Mouse (Mus musculus) brown adipose tissue, adult 24 weeks (tissue): ENCODE data around the gene Angptl6. TPM values are rescaled to one million over a fixed set of nuclear protein-coding genes. Genes with fewer than 3 reads are reported as not detected.

Source experiments
- H3K27ac ChIP-seq: fragments of 200-500 bp; replicated peaks from 2 replicates; pipeline ENCODE4 v1.5.1; 2012; ENCODE audit warnings: low read depth, mild to moderate bottlenecking, low read length
- H3K4me1 ChIP-seq: fragments of 200-500 bp; 2 replicates; pipeline ENCODE4 v1.6.1; 2012; ENCODE audit warnings: low read length, mixed read lengths; ENCODE audit not compliant: control insufficient read depth, insufficient read depth, insufficient read length
- H3K4me3 ChIP-seq: fragments of 200-500 bp; 2 replicates; pipeline ENCODE4 v1.5.1; 2012; ENCODE audit warnings: low read depth, mild to moderate bottlenecking, low read length, moderate library complexity; ENCODE audit not compliant: insufficient read depth
- polyA plus RNA-seq: library from polyadenylated mRNA; stranded (reverse); fragments of >200 nt; gene quantifications from 2 replicates; pipeline ENCODE4 v1.2.4, GENCODE M21; 2012; ENCODE audit not compliant: missing spikeins, insufficient read depth, insufficient read length

Angptl6 gene
- polyA plus RNA-seq, 1 experiment = 5.0 TPM

DNA sequence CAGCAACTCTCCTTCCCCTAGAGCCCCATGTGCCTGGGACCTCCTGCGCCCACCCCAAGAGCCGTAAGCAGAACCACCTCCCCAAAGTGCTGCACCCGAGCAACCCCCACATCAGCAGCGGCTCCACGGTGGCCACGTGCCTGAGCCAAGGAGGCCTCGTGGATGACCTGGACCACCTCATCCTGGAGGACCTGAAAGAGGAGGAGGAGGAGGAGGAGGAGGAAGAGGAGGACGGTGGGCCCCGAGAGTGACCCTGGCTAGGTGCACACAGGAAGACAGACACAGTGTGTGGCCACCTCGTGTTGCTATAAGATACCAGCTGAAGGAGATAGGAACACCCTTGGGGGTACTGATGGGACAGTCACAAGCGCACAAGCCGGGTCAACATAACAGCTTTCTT lies 6.0 kb downstream of the Angptl6 start:
- no peak overlapping the region for H3K4me3 ChIP-seq
- H3K27ac ChIP-seq = no peak overlapping the region
- no peaks in the 10 kb centered on the region for H3K4me1 ChIP-seq

DNA sequence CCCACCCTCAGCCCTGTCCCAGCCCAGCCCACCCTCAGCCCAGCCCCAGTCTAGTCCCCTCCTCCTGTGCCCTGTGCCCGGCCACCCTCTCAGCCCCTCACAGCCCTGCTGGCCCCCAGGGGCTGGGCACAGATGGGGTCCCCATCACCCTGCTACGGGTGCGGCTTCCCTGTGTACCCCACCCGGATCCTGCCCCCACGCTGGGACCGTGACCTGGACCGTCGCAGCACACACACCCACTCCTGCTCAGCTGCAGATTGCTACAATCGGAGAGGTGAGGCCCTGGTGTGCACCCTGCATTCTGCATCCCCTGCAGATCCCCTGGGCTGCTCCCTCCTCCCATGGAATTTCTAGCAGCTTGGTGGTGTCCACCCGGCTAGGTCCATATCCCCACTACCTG lies 6.5 kb downstream of the Angptl6 start:
- Histone ChIP-seq H3K4me1 (no peaks in the 10 kb centered on the region), H3K4me3 (no peak overlapping the region), H3K27ac (no peak overlapping the region)

DNA sequence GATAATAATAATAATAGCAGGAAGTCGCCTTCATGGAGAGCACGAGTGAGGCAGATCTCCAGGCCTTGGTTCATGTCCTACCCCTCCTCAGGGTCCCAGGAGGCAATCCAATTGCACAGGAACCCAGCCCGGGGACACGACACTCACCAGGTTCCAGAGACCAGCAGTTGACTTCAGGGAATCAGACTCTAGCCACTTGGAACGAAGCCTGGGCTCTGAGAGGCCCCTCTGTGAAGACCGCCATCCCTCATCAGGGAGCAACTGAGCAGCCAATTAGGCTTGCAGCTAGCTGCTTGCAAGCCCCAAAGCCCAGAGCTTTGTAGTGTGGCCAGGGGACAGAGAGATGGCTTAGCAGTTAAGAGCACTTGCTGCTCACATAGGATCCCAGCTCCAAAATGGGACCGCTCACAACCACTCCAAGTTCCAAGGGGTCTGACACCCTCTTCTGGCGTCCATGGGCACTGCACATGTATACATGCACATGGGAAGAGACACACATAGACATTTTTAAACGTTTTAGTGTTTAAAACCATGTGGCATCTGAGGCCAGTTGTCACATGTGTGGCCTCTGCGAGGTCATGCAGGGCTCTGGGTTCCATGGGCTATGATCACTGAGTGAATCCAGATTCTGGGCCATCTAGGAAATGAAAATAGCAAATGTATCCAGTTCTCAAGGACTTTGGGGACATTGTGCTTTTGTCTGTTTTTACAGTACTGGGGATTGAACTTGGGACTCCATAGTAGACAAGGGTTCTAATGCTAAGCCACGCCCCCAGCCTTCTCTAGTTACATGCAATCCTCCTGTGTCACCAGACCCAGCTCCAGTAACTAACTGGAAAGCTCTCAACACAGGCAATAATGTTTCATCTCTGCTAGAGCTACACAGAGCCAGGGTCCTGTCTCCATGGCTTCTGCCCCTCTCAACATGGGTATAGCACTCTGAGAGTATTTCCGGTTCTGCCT lies 9.0 kb downstream of the Angptl6 start:
- Histone ChIP-seq H3K4me1 (no peaks in the 10 kb centered on the region), H3K4me3 (no peak overlapping the region), H3K27ac (no peak overlapping the region)

DNA sequence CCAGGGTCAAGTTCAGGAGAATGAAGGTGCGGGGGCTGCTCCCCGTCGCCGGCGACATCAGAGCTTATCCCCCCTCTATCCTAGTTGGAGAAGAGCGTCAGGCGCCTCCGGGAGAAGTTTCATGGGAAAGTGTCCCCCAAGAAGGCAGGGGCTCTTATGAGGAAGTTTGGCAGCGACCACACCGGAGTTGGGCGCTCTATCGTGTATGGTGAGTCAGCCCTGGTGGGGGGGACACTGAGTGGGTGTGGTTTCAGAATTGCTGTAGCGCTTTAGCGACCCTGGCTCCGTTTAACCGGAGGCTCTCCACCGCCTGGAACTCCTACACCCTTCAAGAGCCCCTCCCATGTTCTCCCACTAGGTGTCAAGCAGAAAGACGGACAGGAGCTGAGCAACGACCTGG lies 10.3 kb downstream of the Angptl6 start:
- no peaks in the 10 kb centered on the region for H3K4me1 ChIP-seq
- H3K27ac ChIP-seq = no peak overlapping the region

DNA sequence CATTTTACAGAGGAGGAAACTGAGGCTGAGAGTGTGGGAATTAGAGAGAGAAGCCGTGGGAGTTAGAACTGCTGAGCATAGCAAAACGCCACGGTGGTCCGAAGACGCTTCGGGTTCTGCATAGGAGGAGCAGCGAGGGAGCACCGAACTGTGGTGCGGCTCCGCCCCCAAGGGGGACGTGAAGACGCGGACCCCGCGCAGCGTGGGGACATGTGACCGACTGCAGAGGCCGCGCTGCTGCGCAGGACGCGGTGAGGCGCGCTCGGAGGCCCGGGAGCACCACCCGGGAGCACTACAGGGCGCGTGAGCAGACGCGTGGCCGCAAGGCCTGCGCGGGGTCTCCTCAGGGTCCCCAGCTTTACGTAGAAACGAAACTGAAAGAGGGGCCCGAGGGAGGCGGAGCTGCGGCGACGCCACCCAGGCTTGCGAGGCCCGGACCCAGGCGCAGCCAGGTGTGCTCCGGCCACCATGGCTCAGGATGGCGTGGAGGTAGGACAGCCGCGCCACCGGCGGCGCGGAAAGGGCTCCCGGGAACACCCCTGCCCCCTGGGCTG lies 11.0 kb downstream of the Angptl6 start, which contains the start of gene A230050P20Rik:
Gene A230050P20Rik, plus strand, starts transcription at position 195 of the 554 bp plus-strand sequence.
- no peaks in the 10 kb centered on the region for H3K4me1 ChIP-seq
- H3K27ac ChIP-seq = 0 out of 2 replicates have a peak within 1 kb of the TSS, but pooled peaks have one; percentile 4
- H3K4me3 ChIP-seq = peak within 1 kb of the TSS; percentile 90

More for the DNA sequence above, 10.3 kb downstream of the Angptl6 start:
- H3K4me3 ChIP-seq = peak overlapping the region; percentile 90

DNA sequence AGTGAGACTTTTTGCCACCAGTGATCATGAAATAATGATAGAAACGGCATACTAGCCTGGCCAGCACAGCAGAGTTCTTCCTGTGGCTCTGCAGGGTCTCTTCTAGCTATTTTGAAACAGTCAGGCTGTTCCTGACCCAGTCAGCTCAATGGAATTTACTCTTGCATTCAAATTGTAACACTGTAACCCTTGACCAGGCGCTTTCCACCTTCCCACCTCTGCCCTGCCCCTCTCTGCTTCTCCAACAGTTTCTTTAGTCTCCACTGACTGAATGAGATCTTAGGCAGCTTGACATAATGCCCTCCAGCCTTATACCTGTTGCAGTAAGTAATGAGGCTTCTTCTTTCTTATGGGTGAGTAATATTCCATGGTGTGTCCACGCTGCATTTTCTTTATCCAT lies 12.6 kb downstream of the Angptl6 start:
- Histone ChIP-seq H3K4me1 (no peaks in the 10 kb centered on the region), H3K4me3 (no peak overlapping the region), H3K27ac (no peak overlapping the region)

DNA sequence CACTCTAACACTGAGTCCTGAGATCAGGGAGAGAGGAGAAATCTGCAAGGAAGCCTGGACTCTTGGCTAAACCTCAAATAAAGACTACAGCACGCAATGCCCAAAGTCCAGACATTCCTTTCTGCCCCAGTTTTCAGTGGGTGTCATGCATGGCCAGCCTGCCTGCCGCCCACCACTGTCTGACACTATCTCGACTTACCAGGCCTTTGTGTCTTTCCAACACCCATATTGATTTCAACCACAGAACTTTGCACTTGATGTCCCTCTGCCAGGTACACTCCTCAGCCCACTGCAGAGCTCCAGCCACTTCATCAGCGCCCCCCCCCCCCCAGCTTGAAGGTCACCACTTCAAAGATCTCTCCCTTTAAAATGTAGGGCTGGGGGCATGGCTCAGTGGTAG lies 17.3 kb downstream of the Angptl6 start:
- no peak overlapping the region for H3K27ac ChIP-seq
- H3K4me1 ChIP-seq = no peaks in the 10 kb centered on the region
- no peak overlapping the region for H3K4me3 ChIP-seq

DNA sequence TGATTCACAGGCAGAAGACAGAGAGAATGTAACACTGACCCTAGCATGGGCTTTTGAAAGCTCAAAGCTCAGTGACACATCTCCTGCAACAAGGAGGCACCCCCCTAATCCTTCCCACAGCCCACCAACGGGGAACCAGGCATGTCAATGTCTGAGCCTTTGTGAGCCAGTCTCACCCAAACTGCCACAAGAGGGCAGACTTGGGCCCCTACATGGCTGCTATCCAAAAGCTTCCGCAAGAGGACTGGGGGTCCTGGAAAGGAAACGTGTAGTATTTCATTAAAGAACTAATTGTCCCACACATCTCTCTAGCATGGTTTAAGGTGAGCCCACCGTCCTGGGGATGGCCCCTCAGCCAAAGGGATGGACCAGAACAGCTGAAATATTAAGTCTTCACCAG lies 17.7 kb downstream of the Angptl6 start:
- Histone ChIP-seq H3K27ac (no peak overlapping the region), H3K4me1 (no peaks in the 10 kb centered on the region), H3K4me3 (no peak overlapping the region)

DNA sequence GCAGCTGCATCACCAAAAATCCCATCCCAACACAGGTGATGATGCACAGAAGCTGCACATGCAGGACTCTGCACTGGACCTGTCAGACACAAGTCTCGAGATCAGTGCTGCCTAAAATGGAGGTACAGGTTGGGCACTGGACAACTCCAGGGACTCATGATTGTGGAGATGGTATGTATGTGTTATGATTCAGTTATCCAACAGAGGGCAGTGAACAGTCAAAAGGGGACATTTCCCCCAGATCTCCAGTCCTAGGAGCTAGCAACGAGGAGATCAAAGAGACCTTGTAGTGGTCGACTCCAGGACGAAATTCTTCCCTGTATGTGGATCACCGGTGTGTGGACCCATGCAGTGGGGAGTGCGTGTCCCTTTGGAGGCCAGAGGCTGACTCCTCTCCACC lies 19.6 kb downstream of the Angptl6 start:
- H3K4me1 ChIP-seq = no peaks in the 10 kb centered on the region
- no peak overlapping the region for H3K4me3 ChIP-seq
- H3K27ac ChIP-seq = no peak overlapping the region

DNA sequence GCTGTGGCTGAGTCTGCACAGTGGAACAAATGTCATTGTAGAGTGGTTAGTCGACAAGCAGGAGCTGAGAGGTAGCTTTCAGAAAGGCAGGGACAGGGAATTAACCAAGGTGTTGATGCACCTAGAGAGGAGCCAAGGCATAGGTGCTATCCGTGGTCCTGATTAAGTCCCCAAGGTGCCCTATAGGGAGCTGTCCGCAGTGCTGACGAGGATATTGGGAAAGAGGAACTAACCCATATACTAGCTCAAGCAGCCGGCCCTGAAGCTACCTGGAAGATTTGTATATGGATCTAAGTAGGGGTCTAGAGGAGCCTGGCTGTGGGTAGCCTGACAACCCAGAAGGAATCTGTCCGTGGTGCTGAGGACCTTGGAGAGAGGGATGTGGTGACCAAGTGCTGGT lies 22.4 kb downstream of the Angptl6 start:
- Histone ChIP-seq H3K4me1 (no peaks in the 10 kb centered on the region), H3K4me3 (no peak overlapping the region), H3K27ac (no peak overlapping the region)

DNA sequence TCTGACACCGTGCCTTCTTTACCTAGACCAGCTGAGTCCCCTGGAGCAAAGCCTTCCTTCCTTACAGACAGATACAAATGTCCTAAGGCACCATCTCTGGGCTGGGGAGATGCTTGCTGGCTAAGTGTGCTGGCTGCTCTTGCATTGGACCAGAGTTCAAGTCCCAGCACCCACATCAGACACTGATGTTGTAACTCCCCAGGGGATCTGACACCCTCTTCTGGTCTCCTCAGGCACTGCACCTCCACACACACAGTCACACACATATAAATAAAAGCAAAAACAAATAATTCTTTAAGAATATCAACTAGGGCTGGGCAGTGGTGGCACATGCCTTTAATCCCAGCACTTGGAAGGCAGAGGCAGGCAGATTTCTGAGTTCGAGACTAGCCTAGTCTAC lies 29.3 kb downstream of the Angptl6 start:
- Histone ChIP-seq H3K4me1 (no peaks in the 10 kb centered on the region), H3K4me3 (no peak overlapping the region), H3K27ac (no peak overlapping the region)

DNA sequence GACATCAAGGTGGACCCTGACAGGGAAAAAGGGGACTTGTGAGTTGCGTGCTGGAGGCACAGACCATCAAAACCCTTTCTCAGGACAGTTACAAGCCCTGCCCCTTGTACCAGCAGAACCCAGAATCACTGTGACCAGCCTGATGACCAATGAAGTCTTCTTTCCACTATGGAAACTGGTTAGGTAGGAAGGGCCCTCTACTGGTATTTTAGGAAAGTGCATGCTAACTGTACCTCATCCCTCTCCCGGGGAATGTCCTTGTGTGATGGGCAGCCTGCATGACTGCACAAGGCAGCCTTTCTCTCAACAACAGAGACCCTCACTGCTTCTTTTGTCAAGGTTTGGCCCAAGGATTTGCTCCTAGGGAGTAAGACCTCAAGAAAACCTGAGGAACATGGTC lies 36.9 kb downstream of the Angptl6 start:
- H3K27ac ChIP-seq = no peak overlapping the region
- no peaks in the 10 kb centered on the region for H3K4me1 ChIP-seq
- H3K4me3 ChIP-seq = no peak overlapping the region

DNA sequence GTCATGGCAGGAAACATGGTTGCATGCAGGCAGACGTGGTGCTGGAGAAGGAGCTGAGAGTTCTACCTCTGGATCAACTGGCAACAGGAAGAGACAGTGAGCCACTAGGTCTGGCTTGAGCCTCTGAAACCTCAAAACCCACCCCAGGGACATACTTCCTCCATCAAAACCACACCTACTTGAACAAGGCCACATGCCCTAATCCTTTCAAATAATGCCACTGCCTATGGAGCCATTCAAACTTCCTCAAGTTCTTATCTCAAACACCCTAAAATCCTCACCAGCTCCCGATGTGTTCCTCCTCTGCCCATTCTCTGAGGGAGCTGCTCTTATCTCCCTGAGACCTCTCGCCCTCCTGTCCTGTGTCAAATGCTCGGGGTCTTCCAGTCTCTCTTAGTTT lies 37.3 kb downstream of the Angptl6 start:
- H3K4me1 ChIP-seq = no peaks in the 10 kb centered on the region
- no peak overlapping the region for H3K27ac ChIP-seq
- H3K4me3 ChIP-seq = no peak overlapping the region

DNA sequence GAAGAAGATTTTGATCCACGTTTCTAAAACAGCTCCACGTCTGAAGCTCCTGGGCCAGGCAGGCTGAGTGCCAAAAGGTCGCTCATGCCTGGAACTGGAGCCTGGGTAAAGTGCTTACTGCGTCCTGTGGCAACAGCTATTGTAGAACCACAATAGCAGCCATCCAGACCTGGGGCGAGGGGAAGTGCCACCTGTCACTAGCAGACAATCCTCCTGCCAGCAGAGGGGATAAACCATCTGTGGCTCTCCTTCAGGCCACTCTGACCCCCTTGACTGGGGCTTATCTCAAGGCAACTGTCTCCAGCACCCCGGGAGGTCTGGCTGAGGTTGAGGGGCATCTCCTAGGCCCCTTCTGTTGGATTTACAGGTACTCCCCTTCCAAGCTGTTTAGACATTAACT lies 40.6 kb downstream of the Angptl6 start:
- Histone ChIP-seq H3K4me3 (no peak overlapping the region), H3K27ac (no peak overlapping the region), H3K4me1 (no peaks in the 10 kb centered on the region)

DNA sequence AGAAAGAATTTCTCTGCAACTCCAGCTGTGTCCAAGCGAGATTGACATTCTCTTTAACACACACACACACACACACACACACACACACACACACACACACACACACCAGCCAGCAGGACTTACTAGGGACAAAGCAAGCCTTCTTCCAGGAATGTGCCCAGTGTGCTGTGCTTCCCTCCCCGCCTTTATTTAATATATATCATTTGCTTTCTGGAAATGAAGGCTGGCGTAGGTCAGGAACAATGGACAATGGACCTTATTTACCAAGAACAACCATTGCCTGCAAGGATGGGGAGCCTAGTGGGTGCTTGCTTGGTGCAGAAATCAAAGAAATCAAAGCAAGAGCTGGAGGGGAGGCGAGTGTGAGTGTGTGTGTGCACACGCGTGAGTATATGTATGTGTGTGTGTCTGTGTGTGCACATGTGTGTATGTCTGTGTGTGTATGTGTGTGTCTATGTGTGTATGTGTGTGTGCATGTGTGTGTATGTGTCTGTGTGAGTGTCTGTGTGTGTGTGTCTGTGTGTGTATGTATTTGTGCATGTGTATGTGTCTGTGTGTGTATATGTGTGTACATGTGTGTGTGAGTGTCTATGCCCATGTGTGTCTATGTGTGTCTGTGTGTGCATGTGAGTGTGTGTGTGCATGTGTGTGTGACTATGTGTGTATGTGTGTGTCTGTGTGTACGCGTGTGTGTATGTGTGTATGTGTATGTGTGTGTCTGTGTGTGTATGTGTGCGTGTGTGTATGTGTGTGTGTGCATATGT lies 42.2 kb downstream of the Angptl6 start:
- H3K4me3 ChIP-seq = no peak overlapping the region

More for the DNA sequence above, 42.2 kb downstream of the Angptl6 start:
- H3K27ac ChIP-seq = no peak overlapping the region
- H3K4me1 ChIP-seq = no peaks in the 10 kb centered on the region
